Mouse (Mus musculus) liver, adult 2 months (tissue): ENCODE results near the gene Cask. TPM values are rescaled to one million over a fixed set of nuclear protein-coding genes. Genes with fewer than 3 reads are reported as not detected.

Source experiments
- DNase-seq: peaks from one replicate; pipeline ENCODE4 v3.0.0-alpha.2; 2011; ENCODE audit warnings: low read depth, low spot score; ENCODE audit errors: extremely low read depth
- H3K27ac ChIP-seq: fragments of 200-500 bp; replicated peaks from 2 replicates; pipeline ENCODE4 v1.5.1; 2012; ENCODE audit warnings: low read depth, mild to moderate bottlenecking, control low read depth, inconsistent platforms, low read length; ENCODE audit not compliant: insufficient read depth
- H3K27me3 ChIP-seq: fragments of 200-500 bp; 2 replicates; pipeline ENCODE4 v1.6.1; 2012; ENCODE audit warnings: mild to moderate bottlenecking, moderate library complexity, low read length, inconsistent platforms; ENCODE audit not compliant: control insufficient read depth, insufficient read depth
- H3K36me3 ChIP-seq: fragments of 200-500 bp; 2 replicates; pipeline ENCODE4 v1.6.1; 2012; ENCODE audit warnings: low read length, inconsistent platforms; ENCODE audit not compliant: control insufficient read depth, insufficient read depth
- H3K4me1 ChIP-seq: fragments of 200-500 bp; 2 replicates; pipeline ENCODE4 v1.6.1; 2011; ENCODE audit warnings: low read length; ENCODE audit not compliant: control insufficient read depth, insufficient read depth
- H3K4me3 ChIP-seq: fragments of 200-500 bp; 2 replicates; pipeline ENCODE4 v1.5.1; 2011; ENCODE audit warnings: low read depth, mild to moderate bottlenecking, control low read depth, low read length, moderate library complexity; ENCODE audit not compliant: insufficient read depth
- H3K79me2 ChIP-seq: fragments of 200-500 bp; 2 replicates; pipeline ENCODE4 v1.6.1; 2012; ENCODE audit warnings: inconsistent platforms, mild to moderate bottlenecking, low read length, moderate library complexity; ENCODE audit not compliant: control insufficient read depth, insufficient read depth
- H3K9ac ChIP-seq: fragments of 200-500 bp; 2 replicates; pipeline ENCODE4 v1.6.1; 2012; ENCODE audit warnings: low read depth, mild to moderate bottlenecking, control low read depth, inconsistent platforms, low read length
- CTCF ChIP-seq: fragments of 200-500 bp; IDR thresholded peaks from 2 replicates; pipeline ENCODE4 v1.5.1; 2011; ENCODE audit warnings: low read depth, low read length, control low read depth
- POLR2A ChIP-seq: fragments of 200-500 bp; IDR thresholded peaks from 2 replicates; pipeline ENCODE4 v1.6.1; 2011; ENCODE audit warnings: low read length, control low read depth; ENCODE audit not compliant: insufficient read depth; ENCODE audit errors: extremely low read depth
- WGBS: fragments of 180-500 bp; shearing (Covaris S2); methylation state at CpG from one replicate; pipeline ENCODE4 v1.1.7; 2018; 5-methylcytosine and 5-hydroxymethylcytosine counted together
- polyA plus RNA-seq: library from polyadenylated mRNA; depleted of rRNA; stranded (reverse); fragments of >200 nt; gene quantifications from 2 replicates; pipeline ENCODE4 v1.2.3, GENCODE M21; 2012
- total RNA-seq: library from RNA; depleted of rRNA; stranded (reverse); fragments of >200 nt; gene quantifications from 2 replicates; pipeline ENCODE4 v1.2.3, GENCODE M21; 2014

Gene Cask
- total and polyA plus RNA-seq, 2 experiments, result 2.7 to 10.6 TPM

GRCm38 (mm10) chrX:13710174-13710573, 141.0 kb downstream of the Cask start:
- no peaks in the 10 kb centered on the region for H3K27me3 ChIP-seq
- H3K36me3 ChIP-seq, result no peaks in the 10 kb centered on the region
- no peak overlapping the region for H3K27ac ChIP-seq
- no peaks in the 10 kb centered on the region for H3K79me2 ChIP-seq
- no peak for TF ChIP-seq POLR2A
- peak; percentile 25; the same call in 1 of the 2 replicates for TF ChIP-seq CTCF
- WGBS, result 18% methylated on average over 2 of the region's 2 CpGs
- no peak overlapping the region for H3K9ac ChIP-seq
- peak; percentile 33 for DNase-seq
- H3K4me3 ChIP-seq, result no peak overlapping the region
- H3K4me1 ChIP-seq, result no peaks in the 10 kb centered on the region

- Histone ChIP-seq H3K9ac (no peak overlapping the region), H3K79me2 (no peaks in the 10 kb centered on the region), H3K27me3 (no peaks in the 10 kb centered on the region), H3K36me3 (no peaks in the 10 kb centered on the region), H3K27ac (no peak overlapping the region), H3K4me3 (no peak overlapping the region), H3K4me1 (no peaks in the 10 kb centered on the region)
- 40% methylated on average over 2 of the region's 2 CpGs for WGBS
- no peak for TF ChIP-seq CTCF
- no peak for TF ChIP-seq POLR2A
- DNase-seq, result no peak
Observed at GRCm38 (mm10) chrX:13705051-13705450, 146.1 kb downstream of the Cask start.

- H3K4me3 ChIP-seq, result no peak overlapping the region
- H3K27ac ChIP-seq, result no peak overlapping the region
- H3K9ac ChIP-seq, result no peak overlapping the region
- no peaks in the 10 kb centered on the region for H3K36me3 ChIP-seq
- H3K79me2 ChIP-seq, result no peaks in the 10 kb centered on the region
- TF ChIP-seq CTCF (no peak), POLR2A (no peak)
- no peak for DNase-seq
- 89% methylated on average over 3 of the region's 3 CpGs for WGBS
- H3K27me3 ChIP-seq, result no peaks in the 10 kb centered on the region
- no peaks in the 10 kb centered on the region for H3K4me1 ChIP-seq
Observed at GRCm38 (mm10) chrX:13700681-13701080, 150.5 kb downstream of the Cask start.

- whole genome bisulfite sequencing, result 82% methylated on average over 4 of the region's 4 CpGs
- Histone ChIP-seq H3K36me3 (no peaks in the 10 kb centered on the region), H3K4me3 (no peak overlapping the region), H3K9ac (no peak overlapping the region), H3K4me1 (no peaks in the 10 kb centered on the region), H3K27ac (no peak overlapping the region), H3K79me2 (no peaks in the 10 kb centered on the region), H3K27me3 (no peaks in the 10 kb centered on the region)
- no peak for DNase-seq
- no peak for TF ChIP-seq CTCF
- TF ChIP-seq POLR2A, result no peak
Observed at GRCm38 (mm10) chrX:13691865-13692264, 159.3 kb downstream of the Cask start.

- no peak for DNase-seq
- 95% methylated on average over 2 of the region's 2 CpGs for WGBS
- H3K4me1 ChIP-seq, result no peaks in the 10 kb centered on the region
Observed at GRCm38 (mm10) chrX:13688356-13688755, 162.8 kb downstream of the Cask start.

GRCm38 (mm10) chrX:13686589-13686988, 164.6 kb downstream of the Cask start:
- Histone ChIP-seq H3K27me3 (no peaks in the 10 kb centered on the region), H3K27ac (no peak overlapping the region), H3K4me3 (no peak overlapping the region), H3K79me2 (no peaks in the 10 kb centered on the region), H3K36me3 (no peaks in the 10 kb centered on the region), H3K4me1 (no peaks in the 10 kb centered on the region), H3K9ac (no peak overlapping the region)
- DNase-seq, result no peak
- 88% methylated on average over 1 of the region's 1 CpGs for WGBS
- TF ChIP-seq CTCF, result no peak
- TF ChIP-seq POLR2A, result no peak

More at GRCm38 (mm10) chrX:13688356-13688755, 162.8 kb downstream of the Cask start:
- Histone ChIP-seq H3K79me2 (no peaks in the 10 kb centered on the region), H3K36me3 (no peaks in the 10 kb centered on the region), H3K4me3 (no peak overlapping the region), H3K27ac (no peak overlapping the region), H3K9ac (no peak overlapping the region), H3K27me3 (no peaks in the 10 kb centered on the region)
- TF ChIP-seq POLR2A, result no peak
- no peak for TF ChIP-seq CTCF
